Mouse (Mus musculus) cortical plate, adult 2 months (tissue): ENCODE measurements around the gene Gngt2.

Experiments
- CTCF ChIP-seq: fragments of 200-500 bp; IDR thresholded peaks from 2 replicates; pipeline ENCODE4 v1.5.1; 2011; ENCODE audit warnings: mild to moderate bottlenecking, control low read depth, low read length; ENCODE audit not compliant: insufficient read depth; ENCODE audit errors: extremely low read depth
- POLR2A ChIP-seq: fragments of 200-500 bp; IDR thresholded peaks from 2 replicates; pipeline ENCODE4 v1.6.1; 2011; ENCODE audit warnings: mild to moderate bottlenecking, low read length, control low read depth; ENCODE audit not compliant: insufficient read depth; ENCODE audit errors: extremely low read depth

DNA sequence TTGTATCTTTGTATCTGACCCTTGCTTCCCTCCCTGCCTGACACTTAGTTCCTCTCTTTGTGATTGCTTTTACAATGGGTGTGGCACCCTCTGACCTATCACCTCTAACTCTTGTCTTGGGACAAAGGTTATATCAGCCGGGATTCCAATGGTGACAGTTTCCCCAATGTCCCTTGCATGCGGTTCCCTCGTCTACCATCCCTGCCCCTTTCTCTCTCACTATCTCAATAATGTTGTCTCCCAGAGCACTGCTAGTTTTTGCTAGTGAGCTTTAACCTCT is 9.9 kb upstream of the Gngt2 start:
- no peak for TF ChIP-seq CTCF
- no peak for TF ChIP-seq POLR2A
